Mouse (Mus musculus) midbrain, postnatal 0 days (tissue): Measurements from ENCODE around the gene Bloc1s4. TPM values are rescaled to one million over a fixed set of nuclear protein-coding genes. Genes with fewer than 3 reads are reported as not detected.

Experiments
- ATAC-seq: fragments of 200-750 bp; cut with Nextera tagmentation; 2 replicates; pipeline ENCODE4 v1.8.0; 2017; ENCODE audit warnings: moderate number of reproducible peaks, mild to moderate bottlenecking, moderate TSS enrichment, moderate library complexity; ENCODE audit not compliant: low FRiP score
- DNase-seq: peaks from one replicate; pipeline ENCODE4 v3.0.0-alpha.2; 2015; ENCODE audit warnings: low spot score
- H3K27ac ChIP-seq: fragments of 300-500 bp; sonication (generic); 2 replicates; pipeline ENCODE4 v1.5.1; 2014; ENCODE audit warnings: low read depth, mild to moderate bottlenecking, low read length, mixed read lengths
- H3K27me3 ChIP-seq: fragments of 300-500 bp; sonication (generic); 2 replicates; pipeline ENCODE4 v1.6.1; 2014; ENCODE audit warnings: low read length, control low read depth, mixed read lengths; ENCODE audit not compliant: insufficient read depth
- H3K36me3 ChIP-seq: fragments of 300-500 bp; sonication (generic); 2 replicates; pipeline ENCODE4 v1.6.1; 2014; ENCODE audit warnings: low read length, control low read depth, mixed read lengths; ENCODE audit not compliant: insufficient read depth
- H3K4me1 ChIP-seq: fragments of 300-500 bp; sonication (generic); 2 replicates; pipeline ENCODE4 v1.6.1; 2014; ENCODE audit warnings: mild to moderate bottlenecking, control low read depth, antibody characterized with exemption, low read length, mixed read lengths; ENCODE audit not compliant: insufficient read depth
- H3K4me2 ChIP-seq: fragments of 300-500 bp; sonication (generic); 2 replicates; pipeline ENCODE4 v1.6.1; 2014; ENCODE audit warnings: low read depth, mild to moderate bottlenecking, low read length, mixed read lengths; ENCODE audit not compliant: poor library complexity, severe bottlenecking
- H3K4me3 ChIP-seq: fragments of 300-500 bp; sonication (generic); 2 replicates; pipeline ENCODE4 v1.5.1; 2014; ENCODE audit warnings: low read depth, mild to moderate bottlenecking, low read length, moderate library complexity
- H3K9ac ChIP-seq: fragments of 300-500 bp; sonication (generic); replicated peaks from 2 replicates; pipeline ENCODE4 v1.6.1; 2014; ENCODE audit warnings: mild to moderate bottlenecking, low read length, moderate library complexity, mixed read lengths; ENCODE audit not compliant: poor library complexity, severe bottlenecking
- H3K9me3 ChIP-seq: fragments of 300-500 bp; sonication (generic); 2 replicates; pipeline ENCODE4 v1.6.1; 2016; ENCODE audit warnings: low read length, control low read depth
- CTCF ChIP-seq: IDR thresholded peaks from 2 replicates; pipeline ENCODE4 v1.5.1; 2016; ENCODE audit warnings: antibody characterized with exemption, mild to moderate bottlenecking
- WGBS: fragments of 180-500 bp; shearing (Covaris S2); extraction: QIAGEN DNeasy Blood & Tissue Kit; methylation state at CpG from one replicate; pipeline ENCODE4 v1.1.7; 2014; 5-methylcytosine and 5-hydroxymethylcytosine counted together
- polyA plus RNA-seq: library from polyadenylated mRNA; unstranded; fragments of >200 nt; fragmentation: Nextera tagmentation; extraction: Ambion mirVana; gene quantifications from 2 replicates; pipeline ENCODE4 v1.2.1, GENCODE M21; 2015
- total RNA-seq: library from RNA; depleted of rRNA; stranded (reverse); fragments of >200 nt; gene quantifications from 2 replicates; pipeline ENCODE4 v1.2.3, GENCODE M21; 2014

The Bloc1s4 gene
- total and polyA plus RNA-seq, 2 experiments from 2014 or later: 21.5 to 30.1 TPM

DNA sequence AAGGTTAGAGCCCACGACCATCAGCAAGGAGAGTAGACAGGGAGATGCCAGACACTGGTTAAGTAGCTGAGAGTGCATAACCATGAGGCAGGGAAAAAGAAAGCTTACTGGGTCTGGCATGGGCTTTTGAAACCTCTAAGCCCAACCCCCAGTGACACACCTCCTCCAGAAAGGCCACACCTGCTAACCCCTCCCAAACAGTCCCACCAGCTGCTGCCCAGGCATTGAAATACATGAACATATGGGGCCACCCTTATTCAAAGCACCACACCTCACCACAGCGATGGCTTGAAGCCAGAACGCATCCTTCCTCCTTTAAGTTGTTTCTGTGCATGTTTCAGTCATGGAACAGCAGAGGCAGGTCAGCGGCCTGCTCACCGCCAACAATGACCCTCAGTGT, 24.1 kb upstream of the Bloc1s4 start:
- WGBS: 84% methylated on average over 5 of the region's 5 CpGs
- H3K27me3 ChIP-seq: no peaks in the 10 kb centered on the region
- no peaks in the 10 kb centered on the region for H3K36me3 ChIP-seq
- no peaks in the 10 kb centered on the region for H3K9me3 ChIP-seq
- DNase-seq (no peak), ATAC-seq (no peak)
- no peak overlapping the region for H3K9ac ChIP-seq
- H3K4me1 ChIP-seq: no peaks in the 10 kb centered on the region
- H3K4me3 ChIP-seq: no peak overlapping the region
- TF ChIP-seq CTCF: no peak
- no peak overlapping the region for H3K27ac ChIP-seq
- H3K4me2 ChIP-seq: no peak overlapping the region

DNA sequence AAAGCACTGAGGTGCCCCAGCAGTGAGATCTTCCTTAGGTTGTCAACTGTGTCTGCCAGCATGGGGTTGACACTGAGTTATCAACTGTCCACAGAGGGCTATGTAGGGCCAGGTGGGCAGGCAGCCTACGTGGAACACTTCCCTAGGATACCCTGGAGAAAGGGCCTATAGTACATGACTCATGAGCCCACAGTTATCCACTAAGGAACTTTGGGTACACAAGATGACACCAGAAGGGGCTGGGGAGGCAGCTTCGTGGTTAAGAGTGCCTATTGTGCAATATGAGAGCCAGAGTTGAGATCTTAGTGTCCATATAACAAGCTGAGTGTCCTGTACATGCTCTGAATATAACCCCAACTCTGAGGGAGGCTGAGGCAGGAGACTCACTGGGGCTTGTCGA, 21.2 kb upstream of the Bloc1s4 start:
- Histone ChIP-seq H3K27me3 (no peaks in the 10 kb centered on the region), H3K36me3 (no peaks in the 10 kb centered on the region), H3K4me1 (no peaks in the 10 kb centered on the region), H3K27ac (no peak overlapping the region), H3K4me2 (no peak overlapping the region), H3K4me3 (no peak overlapping the region), H3K9me3 (no peaks in the 10 kb centered on the region), H3K9ac (no peak overlapping the region)
- no peak for TF ChIP-seq CTCF
- no peak for ATAC-seq
- DNase-seq: no peak
- 70% methylated on average over 3 of the region's 3 CpGs for WGBS

DNA sequence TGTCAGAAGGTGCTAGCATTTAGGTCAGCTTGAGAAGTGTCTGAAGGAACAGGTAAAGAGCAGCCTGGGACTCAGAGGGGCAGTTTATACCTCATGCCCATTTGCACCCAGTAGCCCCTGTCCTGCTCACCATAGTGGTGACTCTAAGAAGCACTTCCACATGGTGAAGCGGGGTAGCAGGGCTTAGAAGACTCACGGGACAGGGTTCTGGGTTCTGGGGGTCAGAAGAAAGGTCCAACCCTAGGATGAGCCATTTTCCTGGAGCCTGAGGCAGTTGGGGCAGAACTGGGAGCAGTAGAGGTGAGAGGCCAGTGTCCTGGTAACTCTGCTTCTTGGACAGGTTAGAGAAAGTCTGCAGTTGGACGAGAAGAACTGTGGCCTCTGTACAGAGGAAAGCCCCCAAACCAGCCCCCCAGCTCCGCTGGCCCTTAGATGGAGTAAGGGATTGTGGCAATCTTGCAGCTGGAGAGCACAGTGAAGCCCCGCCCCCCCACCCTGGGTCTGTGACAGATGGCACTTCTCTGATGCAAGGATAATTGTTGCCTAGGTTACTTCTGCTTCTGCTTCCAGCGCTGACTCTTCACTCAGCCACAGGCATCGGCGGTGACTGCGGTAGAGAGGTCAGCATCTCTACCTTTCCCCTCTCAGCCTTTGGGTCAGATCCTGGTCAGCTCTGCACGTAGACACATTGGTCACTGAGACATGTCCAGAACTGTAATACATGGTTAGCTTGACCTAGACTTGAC, 18.7 kb upstream of the Bloc1s4 start:
- Histone ChIP-seq H3K27ac (no peak overlapping the region), H3K36me3 (no peaks in the 10 kb centered on the region), H3K4me3 (no peak overlapping the region), H3K4me1 (no peaks in the 10 kb centered on the region), H3K9me3 (no peaks in the 10 kb centered on the region), H3K4me2 (no peak overlapping the region), H3K27me3 (no peaks in the 10 kb centered on the region), H3K9ac (no peak overlapping the region)
- DNase-seq (peak; percentile 76), ATAC-seq (peak; percentile 54)
- 22% methylated on average over 10 of the region's 10 CpGs for WGBS
- no peak for TF ChIP-seq CTCF

DNA sequence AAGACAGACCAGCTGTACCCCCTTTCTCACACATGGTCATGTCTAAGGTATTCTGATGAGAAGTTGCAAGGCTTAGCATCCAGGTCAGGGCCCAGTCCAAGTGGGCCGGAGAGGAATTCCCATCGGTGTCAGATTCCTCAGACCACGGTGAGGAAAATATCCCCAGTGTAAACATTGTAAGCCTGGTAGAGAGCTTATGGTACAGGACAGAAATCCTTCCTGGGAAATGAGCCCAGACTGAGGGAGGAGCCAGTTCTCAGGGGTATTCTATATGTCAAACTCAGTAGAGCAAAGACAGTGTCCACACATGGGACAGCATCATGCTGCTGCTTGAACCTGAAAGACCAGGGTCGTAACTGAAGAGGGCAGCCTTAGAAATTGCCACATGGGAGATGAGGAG, 11.4 kb upstream of the Bloc1s4 start:
- no peaks in the 10 kb centered on the region for H3K9me3 ChIP-seq
- H3K27ac ChIP-seq: no peak overlapping the region
- ATAC-seq: no peak
- H3K36me3 ChIP-seq: no peaks in the 10 kb centered on the region
- no peak for TF ChIP-seq CTCF
- no peak for DNase-seq
- H3K9ac ChIP-seq: no peak overlapping the region
- H3K4me2 ChIP-seq: no peak overlapping the region
- 85% methylated on average over 4 of the region's 4 CpGs for WGBS
- H3K27me3 ChIP-seq: no peaks in the 10 kb centered on the region
- H3K4me3 ChIP-seq: no peak overlapping the region
- no peaks in the 10 kb centered on the region for H3K4me1 ChIP-seq

DNA sequence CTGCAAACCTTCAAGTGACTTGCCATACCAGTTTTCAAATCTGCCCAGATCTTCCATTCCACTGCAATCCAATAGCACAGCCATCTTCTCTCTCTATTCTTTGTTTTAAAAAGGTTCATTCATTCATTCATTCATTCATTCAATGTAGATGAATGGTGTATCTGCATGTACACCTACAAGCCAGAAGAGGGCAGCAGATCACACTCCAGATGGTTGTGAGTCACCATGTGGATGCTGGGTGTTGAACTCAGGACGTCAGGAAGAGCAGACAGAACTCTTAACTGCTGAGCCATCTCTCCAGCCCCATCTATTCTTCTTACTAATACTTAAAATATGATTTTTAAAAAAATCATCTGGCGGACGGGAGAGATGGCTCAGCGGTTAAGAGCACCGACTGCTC, 8.6 kb upstream of the Bloc1s4 start:
- DNase-seq (no peak), ATAC-seq (no peak)
- no peaks in the 10 kb centered on the region for H3K27me3 ChIP-seq
- no peaks in the 10 kb centered on the region for H3K36me3 ChIP-seq
- H3K9me3 ChIP-seq: no peaks in the 10 kb centered on the region
- H3K4me1 ChIP-seq: no peaks in the 10 kb centered on the region
- H3K4me3 ChIP-seq: no peak overlapping the region
- peak; percentile 51 for TF ChIP-seq CTCF
- WGBS: 68% methylated on average over 5 of the region's 5 CpGs
- H3K4me2 ChIP-seq: no peak overlapping the region
- H3K9ac ChIP-seq: no peak overlapping the region
- H3K27ac ChIP-seq: no peak overlapping the region

DNA sequence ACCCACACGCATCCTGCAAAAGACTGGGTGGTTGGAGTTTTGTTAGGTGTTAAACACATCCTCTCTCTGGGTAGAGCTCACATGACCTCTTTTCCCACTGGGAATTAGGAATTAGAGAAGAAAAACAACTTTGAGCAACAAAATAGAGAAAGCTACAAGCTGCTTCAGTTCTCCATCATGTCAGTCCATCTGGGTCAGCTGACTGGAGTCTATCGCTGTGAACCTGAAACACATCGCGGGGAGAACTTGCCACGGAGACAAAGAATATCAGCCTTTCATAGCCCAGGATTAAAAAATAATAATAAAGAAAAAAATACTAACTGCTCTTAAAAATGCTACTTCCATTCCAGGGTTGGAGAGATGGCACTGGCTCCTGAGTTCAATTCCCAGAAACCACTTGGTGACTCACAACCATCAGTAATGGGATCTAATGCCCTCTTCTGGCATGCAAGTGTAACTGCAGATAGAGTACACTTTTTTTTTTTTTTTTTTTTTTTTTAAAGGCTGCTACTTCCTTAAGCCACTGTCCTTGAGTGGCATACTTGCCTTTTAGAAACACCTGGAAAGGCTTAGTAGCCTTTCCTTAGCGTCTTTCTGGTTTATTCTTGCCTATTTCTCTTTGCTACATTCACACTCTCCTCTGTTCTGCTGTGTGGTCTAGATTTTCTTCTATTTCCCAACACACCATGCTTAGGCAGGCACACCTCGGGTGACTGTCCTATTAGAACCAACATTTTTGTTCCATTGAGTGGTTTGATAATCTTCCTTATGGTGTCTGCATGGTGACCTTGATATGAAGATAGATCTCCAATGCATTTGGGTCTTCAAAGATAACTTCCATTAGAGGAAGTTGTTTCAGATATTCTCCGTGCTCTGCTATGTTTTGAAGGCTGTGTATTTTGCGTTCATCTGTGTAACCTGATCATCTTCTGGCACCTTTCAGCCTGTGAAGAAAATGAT, 1.9 kb upstream of the Bloc1s4 start:
- Histone ChIP-seq H3K27ac (no peak overlapping the region), H3K36me3 (peaks cover 3% of the 10 kb centered on the region; the same call in 1 of the 2 replicates), H3K9me3 (no peaks in the 10 kb centered on the region), H3K4me2 (no peak overlapping the region), H3K9ac (no peak overlapping the region), H3K4me1 (peaks cover 9% of the 10 kb centered on the region; the same call in 1 of the 2 replicates), H3K27me3 (no peaks in the 10 kb centered on the region), H3K4me3 (no peak overlapping the region)
- 73% methylated on average over 9 of the region's 9 CpGs for WGBS
- DNase-seq (no peak), ATAC-seq (no peak)
- peak; percentile 57 for TF ChIP-seq CTCF
